Mouse (Mus musculus) thymus, adult 2 months (tissue): ENCODE data around the gene Atp2a2.

Experiments used
- CTCF ChIP-seq: fragments of 200-500 bp; IDR thresholded peaks from 2 replicates; pipeline ENCODE4 v1.5.1; 2012; ENCODE audit warnings: mild to moderate bottlenecking, control low read depth, low read length, moderate library complexity, borderline replicate concordance; ENCODE audit not compliant: control insufficient read depth, poor library complexity, insufficient read depth; ENCODE audit errors: extremely low read depth
- POLR2A ChIP-seq: fragments of 200-500 bp; IDR thresholded peaks from 2 replicates; pipeline ENCODE4 v1.6.1; 2012; ENCODE audit warnings: mild to moderate bottlenecking, low read length, control low read depth, moderate library complexity; ENCODE audit not compliant: control insufficient read depth, poor library complexity, insufficient read depth; ENCODE audit errors: extremely low read depth

DNA sequence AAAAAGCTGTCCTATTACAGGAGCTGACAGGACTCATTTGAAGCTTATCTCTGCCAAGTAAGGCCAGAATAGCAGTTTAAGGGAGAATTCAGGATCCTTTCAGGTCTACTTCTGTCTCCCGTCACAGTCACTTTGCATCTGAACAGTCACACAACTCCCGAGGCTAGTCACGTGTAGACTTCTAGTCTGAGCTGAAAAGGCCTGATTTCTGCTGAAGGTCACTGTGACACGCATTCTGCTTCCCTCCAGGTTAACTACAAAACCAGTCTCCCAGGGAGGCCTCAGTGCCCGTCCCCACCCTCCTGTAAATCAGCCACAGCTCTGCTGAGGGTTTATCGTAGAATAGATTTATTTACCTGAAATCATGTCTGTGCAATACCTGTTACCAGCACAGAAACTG is 48.8 kb downstream of the Atp2a2 start:
- no peak for TF ChIP-seq POLR2A
- no peak for TF ChIP-seq CTCF
